In genomic region chr2:145507702-145508101, GRCm38 (mm10) we compare ENCODE assay signal across 23 mouse cellular contexts.
DNase-seq lines count a peak whose midpoint lies in the region; ATAC-seq and TF ChIP-seq lines count a peak whose summit lies in the region.
"Had no signal": no experiment of that assay in that cellular context is flagged by ENCODE, and none has a peak within 500 bp of the region (broad histone marks: within the 10 kb centered on the region; RNA-seq: fewer than 3 reads in every experiment).

No protein-coding gene starts in this region.

- H3K9ac ChIP-seq in lung, postnatal 0 days (replicated peaks; ENCODE audit: low read depth) = no peak overlapping the region
- H3K9ac ChIP-seq: forebrain, embryonic 12.5 days; heart, embryonic 15.5 days; kidney, embryonic 15.5 days; liver, embryonic 15.5 days; midbrain, embryonic 13.5 days; neural tube, embryonic 12.5 days had no signal

- no peak overlapping the region for H3K4me3 ChIP-seq in lung, postnatal 0 days (ENCODE audit: low read depth, low read length)
- H3K4me3 ChIP-seq: forebrain, embryonic 12.5 days; gastrocnemius, adult 2 months; heart, embryonic 15.5 days; kidney, embryonic 15.5 days; liver, embryonic 15.5 days; megakaryocyte, embryonic 14.5 days; midbrain, embryonic 13.5 days; neural tube, embryonic 12.5 days had no signal

- H3K36me3 ChIP-seq in lung, postnatal 0 days (ENCODE audit: insufficient read depth, low read length) = no peaks in the 10 kb centered on the region
- H3K36me3 ChIP-seq: forebrain, embryonic 12.5 days; heart, embryonic 15.5 days; kidney, embryonic 15.5 days; liver, embryonic 15.5 days; midbrain, embryonic 13.5 days; neural tube, embryonic 12.5 days had no signal

- TF ChIP-seq EP300 in lung, postnatal 0 days (IDR thresholded peaks at IDR 0.05) = no peak

- peak; percentile 8 to 69 for DNase-seq in adrenal gland, adult (ENCODE audit: inconsistent age in 2 of 2, low spot score in 1 of 2)
- no peak for DNase-seq in adrenal gland, adult 18-20 months (ENCODE audit: low spot score in 2 of 2)
- DNase-seq in heart, postnatal 4 days = peak; percentile 13
- no peak for DNase-seq in heart, postnatal 36 days
- DNase-seq in lung, postnatal 36 days = peak; percentile 9
- no peak for DNase-seq in lung, postnatal 0 days (ENCODE audit: low spot score)
- DNase-seq in yolk sac, embryonic 10.5 days (ENCODE audit: low spot score) = no peak
- DNase-seq: cerebellum, adult 11-12 months; cerebellum, postnatal 14 days; gastrocnemius, adult 2 months; layer of hippocampus, adult 9-11 months; right cerebral cortex, postnatal 14 days; spleen, adult 18-20 months had no signal

- H3K9me3 ChIP-seq in lung, postnatal 0 days (ENCODE audit: low read length) = no peaks in the 10 kb centered on the region
- H3K9me3 ChIP-seq: forebrain, embryonic 12.5 days; heart, embryonic 15.5 days; kidney, embryonic 15.5 days; liver, embryonic 15.5 days; megakaryocyte, embryonic 14.5 days; midbrain, embryonic 13.5 days; neural tube, embryonic 12.5 days had no signal

- H3K27ac ChIP-seq in lung, postnatal 0 days (ENCODE audit: low read length) = no peak overlapping the region
- H3K27ac ChIP-seq: forebrain, embryonic 12.5 days; gastrocnemius, adult 2 months; heart, embryonic 15.5 days; hindbrain, postnatal 0 days; kidney, embryonic 15.5 days; liver, embryonic 15.5 days; midbrain, embryonic 13.5 days; neural tube, embryonic 12.5 days had no signal

- ATAC-seq in lung, postnatal 0 days = no peak
- no peak for ATAC-seq in CD4-positive, CD25-positive, alpha-beta regulatory T cell, adult 4 months
- ATAC-seq: hindbrain, postnatal 0 days; intestine, embryonic 16.5 days; midbrain, embryonic 13.5 days had no signal

- intact Hi-C loops in heart, postnatal 36 days (cut with DNase I) = no loop called here

- 72% methylated on average over 2 of the region's 2 CpGs for WGBS in lung, postnatal 0 days

- no peak for TF ChIP-seq CTCF in lung, postnatal 0 days (IDR thresholded peaks at IDR 0.05)

- H3K27me3 ChIP-seq in lung, postnatal 0 days (replicated peaks; ENCODE audit: insufficient read depth, low read length) = no peaks in the 10 kb centered on the region
- H3K27me3 ChIP-seq: forebrain, embryonic 12.5 days; heart, embryonic 15.5 days; kidney, embryonic 15.5 days; liver, embryonic 15.5 days; megakaryocyte, embryonic 14.5 days; midbrain, embryonic 13.5 days; neural tube, embryonic 12.5 days had no signal

- no peaks in the 10 kb centered on the region for H3K4me1 ChIP-seq in lung, postnatal 0 days (ENCODE audit: insufficient read depth, low read depth, low read length)
- H3K4me1 ChIP-seq: forebrain, embryonic 12.5 days; kidney, embryonic 15.5 days; liver, embryonic 15.5 days; midbrain, embryonic 13.5 days; neural tube, embryonic 12.5 days had no signal

- no peak overlapping the region for H3K4me2 ChIP-seq in lung, postnatal 0 days (replicated peaks; ENCODE audit: low read depth, low read length)
- H3K4me2 ChIP-seq: forebrain, embryonic 12.5 days; heart, embryonic 15.5 days; kidney, embryonic 15.5 days; liver, embryonic 15.5 days; midbrain, embryonic 13.5 days; neural tube, embryonic 12.5 days had no signal

Comparison
In these comparisons a context has a peak if more than half of its experiments do, and no peak if none do; other contexts are left out.
1. DNase-seq: peak in adrenal gland, adult (2 of 2), heart, postnatal 4 days (single experiment) and lung, postnatal 36 days (single experiment); none in adrenal gland, adult 18-20 months (0 of 2), heart, postnatal 36 days (0 of 2), lung, postnatal 0 days (single experiment) and yolk sac, embryonic 10.5 days (single experiment).